Mouse (Mus musculus): ENCODE measurements around the gene Ttc28. TPM values are rescaled to one million over a fixed set of nuclear protein-coding genes. Genes with fewer than 3 reads are reported as not detected.

Gene Ttc28
- total and polyA plus RNA-seq, 3 experiments = 0.21 to 0.89 (median 0.28) TPM

- H3K27me3 ChIP-seq (replicated peaks) = peaks cover 7% of the 10 kb centered on the region
- dilution Hi-C loops (cut with MboI; ENCODE audit: extremely low pct_ligation_motif_present, extremely low pct_unique_long_range_greater_than_20kb, low sequenced_read_pairs) = no loop called here
- H3K79me2 ChIP-seq (replicated peaks; ENCODE audit: control insufficient read depth, extremely low read depth, insufficient read depth, poor library complexity, severe bottlenecking) = no peaks in the 10 kb centered on the region
- no peaks in the 10 kb centered on the region for H3K36me3 ChIP-seq (replicated peaks in 1 of 2; ENCODE audit: control insufficient read depth in 1 of 2, insufficient read depth in 1 of 2, low read length in 1 of 2)
- no peak overlapping the region for H3K4me3 ChIP-seq (replicated peaks in 1 of 3; ENCODE audit: low read depth in 2 of 3, low read length in 2 of 3, poor library complexity in 1 of 3)
- in situ Hi-C loops (cut with MboI; ENCODE audit: low pct_ligation_motif_present, low pct_unique_long_range_greater_than_20kb, low sequenced_read_pairs) = loop anchor here (10.0 kb wide), 2 partner anchors 48 to 258 kb away; no protein-coding TSS in a partner anchor
- peaks cover 0 to 17% of the 10 kb centered on the region in 2 experiments; a peak in 2 of 4 replicates for H3K4me1 ChIP-seq (ENCODE audit: control insufficient read depth in 1 of 2, insufficient read depth in 2 of 2)
- H3K9me3 ChIP-seq (replicated peaks; ENCODE audit: low read length) = peaks cover 15% of the 10 kb centered on the region
- no peak overlapping the region for H3K9ac ChIP-seq (ENCODE audit: insufficient read depth, low read depth)
- no peak for TF ChIP-seq ZKSCAN1 (IDR thresholded peaks at IDR 0.05; ENCODE audit: borderline replicate concordance, low read depth, low read length)
- TF ChIP-seq IRF4 (IDR thresholded peaks at IDR 0.05; ENCODE audit: low read depth, low read length) = no peak
- TF ChIP-seq RAD21 (IDR thresholded peaks at IDR 0.05; ENCODE audit: low read depth, low read length) = no peak
- TF ChIP-seq PAX5 (IDR thresholded peaks at IDR 0.05; ENCODE audit: low read length) = no peak
- no peak for TF ChIP-seq MAFK (IDR thresholded peaks at IDR 0.05; ENCODE audit: insufficient replicate concordance, low read length)
- no peak for TF ChIP-seq MAZ (IDR thresholded peaks at IDR 0.05; ENCODE audit: low read depth, low read length)
- TF ChIP-seq UBTF (IDR thresholded peaks at IDR 0.05; ENCODE audit: low read depth, low read length) = no peak
- TF ChIP-seq NRF1 (IDR thresholded peaks at IDR 0.05; ENCODE audit: low read depth, low read length) = no peak
- no peak for TF ChIP-seq ELF1 (IDR thresholded peaks at IDR 0.05; ENCODE audit: low read depth, low read length)
- TF ChIP-seq KAT2A (IDR thresholded peaks at IDR 0.05; ENCODE audit: insufficient replicate concordance, low read length) = no peak
- no peak for TF ChIP-seq NELFE (IDR thresholded peaks at IDR 0.05; ENCODE audit: low read depth, low read length)
- DNase-seq (ENCODE audit: extremely low read depth) = no peak
- no peak overlapping the region for H3K4me2 ChIP-seq (ENCODE audit: insufficient read depth, low read depth, poor library complexity, severe bottlenecking)
- no peak overlapping the region for H3K27ac ChIP-seq (ENCODE audit: insufficient read depth, low read depth)
Measured at GRCm38 (mm10) chr5:111262574-111263239, 383.1 kb downstream of the Ttc28 start.

- Histone ChIP-seq H3K27me3 (replicated peaks) (peaks cover 7% of the 10 kb centered on the region), H3K36me3 (replicated peaks in 1 of 2; ENCODE audit: control insufficient read depth in 1 of 2, insufficient read depth in 1 of 2, low read length in 1 of 2) (no peaks in the 10 kb centered on the region), H3K27ac (ENCODE audit: insufficient read depth, low read depth) (no peak overlapping the region), H3K79me2 (replicated peaks; ENCODE audit: control insufficient read depth, extremely low read depth, insufficient read depth, poor library complexity, severe bottlenecking) (no peaks in the 10 kb centered on the region), H3K4me2 (ENCODE audit: insufficient read depth, low read depth, poor library complexity, severe bottlenecking) (no peak overlapping the region), H3K9me3 (replicated peaks; ENCODE audit: low read length) (peaks cover 15% of the 10 kb centered on the region), H3K4me3 (replicated peaks in 1 of 3; ENCODE audit: low read depth in 2 of 3, low read length in 2 of 3, poor library complexity in 1 of 3) (no peak overlapping the region), H3K9ac (ENCODE audit: insufficient read depth, low read depth) (no peak overlapping the region), H3K4me1 (ENCODE audit: control insufficient read depth in 1 of 2, insufficient read depth in 2 of 2) (peaks cover 0 to 17% of the 10 kb centered on the region in 2 experiments; a peak in 2 of 4 replicates)
- in situ Hi-C loops (cut with MboI; ENCODE audit: low pct_ligation_motif_present, low pct_unique_long_range_greater_than_20kb, low sequenced_read_pairs) = loop anchor here (10.0 kb wide), 2 partner anchors 49 to 259 kb away; no protein-coding TSS in a partner anchor
- no peak for TF ChIP-seq NRF1 (IDR thresholded peaks at IDR 0.05; ENCODE audit: low read depth, low read length)
- no peak for TF ChIP-seq POLR2A (IDR thresholded peaks at IDR 0.05; ENCODE audit: low read depth, low read length)
- dilution Hi-C loops (cut with MboI; ENCODE audit: extremely low pct_ligation_motif_present, extremely low pct_unique_long_range_greater_than_20kb, low sequenced_read_pairs) = no loop called here
- no peak for DNase-seq (ENCODE audit: extremely low read depth)
Measured at GRCm38 (mm10) chr5:111263370-111263769, 383.8 kb downstream of the Ttc28 start.

GRCm38 (mm10) chr5:111264488-111264887, 384.9 kb downstream of the Ttc28 start:
- in situ Hi-C loops (cut with MboI; ENCODE audit: low pct_ligation_motif_present, low pct_unique_long_range_greater_than_20kb, low sequenced_read_pairs) = loop anchor here (10.0 kb wide), 2 partner anchors 50 to 260 kb away; no protein-coding TSS in a partner anchor
- dilution Hi-C loops (cut with MboI; ENCODE audit: extremely low pct_ligation_motif_present, extremely low pct_unique_long_range_greater_than_20kb, low sequenced_read_pairs) = no loop called here

More at GRCm38 (mm10) chr5:111264488-111264887, 384.9 kb downstream of the Ttc28 start:
- no peak overlapping the region for H3K4me2 ChIP-seq (ENCODE audit: insufficient read depth, low read depth, poor library complexity, severe bottlenecking)
- no peak overlapping the region for H3K27ac ChIP-seq (ENCODE audit: insufficient read depth, low read depth)
- H3K9me3 ChIP-seq (replicated peaks; ENCODE audit: low read length) = peaks cover 15% of the 10 kb centered on the region
- no peak overlapping the region for H3K4me3 ChIP-seq (replicated peaks in 1 of 3; ENCODE audit: low read depth in 2 of 3, low read length in 2 of 3, poor library complexity in 1 of 3)
- DNase-seq (ENCODE audit: extremely low read depth) = no peak
- no peaks in the 10 kb centered on the region for H3K79me2 ChIP-seq (replicated peaks; ENCODE audit: control insufficient read depth, extremely low read depth, insufficient read depth, poor library complexity, severe bottlenecking)
- TF ChIP-seq KAT2A (IDR thresholded peaks at IDR 0.05; ENCODE audit: insufficient replicate concordance, low read length) = no peak
- no peak for TF ChIP-seq POLR2AphosphoS2 (IDR thresholded peaks at IDR 0.05; ENCODE audit: low read depth, low read length)
- no peak for TF ChIP-seq EP300 (IDR thresholded peaks at IDR 0.05; ENCODE audit: low read length)
- no peak for TF ChIP-seq PAX5 (IDR thresholded peaks at IDR 0.05; ENCODE audit: low read length)
- TF ChIP-seq POLR2A (IDR thresholded peaks at IDR 0.05; ENCODE audit: low read depth, low read length) = no peak
- TF ChIP-seq TCF12 (IDR thresholded peaks at IDR 0.05; ENCODE audit: low read depth, low read length) = no peak
- TF ChIP-seq RAD21 (IDR thresholded peaks at IDR 0.05; ENCODE audit: low read depth, low read length) = no peak
- H3K36me3 ChIP-seq (replicated peaks in 1 of 2; ENCODE audit: control insufficient read depth in 1 of 2, insufficient read depth in 1 of 2, low read length in 1 of 2) = no peaks in the 10 kb centered on the region
- no peak overlapping the region for H3K9ac ChIP-seq (ENCODE audit: insufficient read depth, low read depth)
- peaks cover 0 to 17% of the 10 kb centered on the region in 2 experiments; a peak in 2 of 4 replicates for H3K4me1 ChIP-seq (ENCODE audit: control insufficient read depth in 1 of 2, insufficient read depth in 2 of 2)
- H3K27me3 ChIP-seq (replicated peaks) = peaks cover 7% of the 10 kb centered on the region

Measured in CH12.LX (cell line).